Mouse (Mus musculus): ENCODE data around the gene Tppp3.

DNA sequence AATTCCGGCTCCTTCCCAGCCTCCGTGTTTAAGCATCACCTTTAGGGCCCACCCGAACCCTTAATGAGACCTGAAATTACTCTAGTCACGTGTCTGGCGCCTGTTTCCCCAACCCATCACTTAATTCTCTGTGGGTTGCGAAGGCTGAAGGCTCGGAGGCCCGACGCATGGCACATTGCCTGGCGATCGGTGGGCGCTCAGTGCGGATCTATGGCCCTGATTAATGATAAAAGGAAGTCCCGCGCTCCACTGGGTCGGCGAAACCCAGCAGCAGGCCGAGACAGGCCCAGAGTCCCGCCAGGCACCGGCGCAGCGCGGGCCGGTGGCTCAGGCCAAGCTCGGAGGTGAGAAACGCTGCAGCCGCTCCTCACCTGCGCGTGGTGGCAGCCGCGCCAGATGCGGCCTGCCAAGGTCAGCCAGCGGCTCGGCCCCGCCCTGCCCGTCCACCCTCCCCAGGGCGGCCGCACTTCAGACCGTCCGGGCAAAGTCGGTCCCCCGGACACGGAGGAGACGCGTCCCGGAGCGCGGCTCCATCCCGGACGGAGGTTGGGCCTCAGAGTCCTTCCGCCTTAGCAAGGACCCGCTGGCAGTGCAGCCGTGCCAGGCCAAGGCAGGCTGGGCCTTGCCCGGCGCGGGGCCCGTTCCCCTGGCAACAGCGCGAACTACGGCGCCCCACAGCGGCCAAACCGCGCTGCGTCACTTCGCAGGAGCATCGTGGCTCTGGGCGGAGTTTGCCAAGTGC lies 25.3 kb upstream of the Tppp3 start, which contains the start of gene Zdhhc1:
- no peak for TF ChIP-seq CTCF (conservative IDR thresholded peaks at IDR 0.05; ENCODE audit: low read length)
- TF ChIP-seq NANOG (IDR thresholded peaks at IDR 0.05; ENCODE audit: borderline replicate concordance, low read length) = no peak
- TF ChIP-seq POU5F1 (IDR thresholded peaks at IDR 0.05; ENCODE audit: borderline replicate concordance, low read length) = no peak

Measured in E14TG2a.4 (cell line).